20 mouse cellular contexts compared by ENCODE assay signal in the genomic region with DNA sequence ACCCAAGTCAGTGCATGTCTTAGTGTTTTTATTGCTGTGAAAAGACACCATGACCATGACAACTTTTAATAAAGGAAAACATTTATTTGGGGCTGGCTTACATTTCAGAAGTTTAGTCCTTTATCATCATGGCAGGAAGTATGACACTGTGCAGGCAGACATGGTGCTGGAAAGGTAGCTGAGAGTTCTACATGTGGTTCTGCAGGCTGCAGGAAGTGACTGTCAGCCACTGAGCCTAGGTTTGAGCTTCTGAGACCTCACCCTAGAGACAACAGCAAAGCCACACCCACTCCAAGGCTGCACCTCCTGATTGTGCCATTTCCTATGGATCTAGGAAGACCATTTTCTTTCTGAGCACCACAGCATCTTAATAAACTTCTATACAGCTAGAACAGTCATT. TPM values are rescaled to one million over a fixed set of nuclear protein-coding genes. Genes with fewer than 3 reads are reported as not detected.
"Had no signal": no experiment of that assay in that cellular context is flagged by ENCODE, and none has a peak within 500 bp of the region (broad histone marks: within the 10 kb centered on the region; RNA-seq: fewer than 3 reads in every experiment).

No protein-coding gene starts in this region.

- DNase-seq: liver, postnatal 0 days; lung, adult 2 months; lung, postnatal 14 days; lung, postnatal 36 days; retina, postnatal 1 day; right cerebral cortex, adult 18-20 months; right cerebral cortex, postnatal 14 days; thymus, adult 2 months; thymus, postnatal 25 days; thymus, postnatal 4 days had no signal

- ATAC-seq: liver, postnatal 0 days; lung, postnatal 0 days; midbrain, embryonic 13.5 days; midbrain, embryonic 15.5 days had no signal

RNA-seq across cellular contexts. Expression of a gene that starts 48.8 kb away (rescaled TPM):
- total RNA-seq: megakaryocyte progenitor cell, adult 5-6 weeks; midbrain, postnatal 0 days; monocyte, adult 5-6 weeks had no signal
- polyA plus RNA-seq: macrophage; midbrain, embryonic 11.5 days; midbrain, embryonic 13.5 days; midbrain, embryonic 15.5 days; midbrain, postnatal 0 days; neural tube, embryonic 11.5 days; urinary bladder, adult 2 months had no signal
